Mouse (Mus musculus): ENCODE results near the gene Dnajb13.
A peak's percentile ranks its signal among the peaks of the same experiment; 100 is the strongest.

GRCm38 (mm10) chr7:100493117-100493483, 21.7 kb downstream of the Dnajb13 start, which contains the start of gene Ucp2:
- TF ChIP-seq CTCF (IDR thresholded peaks at IDR 0.05; ENCODE audit: low read depth, low read length), result no peak
- no peak for TF ChIP-seq GATA1 (IDR thresholded peaks at IDR 0.05; ENCODE audit: borderline replicate concordance, low read length)
- TF ChIP-seq POLR2AphosphoS5 (IDR thresholded peaks at IDR 0.05; ENCODE audit: insufficient replicate concordance, low read depth, low read length), result peak; percentile 91
- TF ChIP-seq TAL1 (conservative IDR thresholded peaks at IDR 0.05; ENCODE audit: low read depth, low read length), result no peak
